Comparison of ENCODE assay signal across 16 mouse cellular contexts in genomic region chr8:78852279-78852678, GRCm38 (mm10).
"Had no signal": no experiment of that assay in that cellular context is flagged by ENCODE, and none has a peak within 500 bp of the region (broad histone marks: within the 10 kb centered on the region; RNA-seq: fewer than 3 reads in every experiment).

No protein-coding gene starts in this region.

- H3K4me1 ChIP-seq: neural tube, embryonic 13.5 days; neural tube, embryonic 15.5 days; stomach, embryonic 15.5 days had no signal

- H3K27ac ChIP-seq: neural tube, embryonic 13.5 days; neural tube, embryonic 15.5 days; stomach, embryonic 15.5 days; stomach, postnatal 0 days had no signal

- H3K4me3 ChIP-seq: neural tube, embryonic 13.5 days; neural tube, embryonic 15.5 days; stomach, embryonic 15.5 days had no signal

- H3K9me3 ChIP-seq: neural tube, embryonic 13.5 days; neural tube, embryonic 15.5 days; stomach, embryonic 15.5 days had no signal

- H3K4me2 ChIP-seq: neural tube, embryonic 13.5 days; neural tube, embryonic 15.5 days; stomach, embryonic 15.5 days had no signal

- H3K36me3 ChIP-seq: neural tube, embryonic 13.5 days; neural tube, embryonic 15.5 days; stomach, embryonic 15.5 days had no signal

- H3K27me3 ChIP-seq: neural tube, embryonic 13.5 days; neural tube, embryonic 15.5 days; stomach, embryonic 15.5 days had no signal

- DNase-seq: retina, postnatal 1 day; right cerebral cortex, adult 18-20 months; right cerebral cortex, postnatal 14 days; right cerebral cortex, postnatal 25 days; right cerebral cortex, postnatal 4 days; spleen, adult 18-20 months; thymus, adult 18-20 months; thymus, adult 2 months; thymus, postnatal 14 days; thymus, postnatal 25 days; thymus, postnatal 36 days; thymus, postnatal 4 days had no signal

- H3K9ac ChIP-seq: neural tube, embryonic 13.5 days; neural tube, embryonic 15.5 days; stomach, embryonic 15.5 days had no signal
